Mouse (Mus musculus) lung, embryonic 15.5 days (tissue): ENCODE measurements around the gene Rgr. TPM values are rescaled to one million over a fixed set of nuclear protein-coding genes. Genes with fewer than 3 reads are reported as not detected.
A peak's percentile ranks its signal among the peaks of the same experiment; 100 is the strongest.

ENCODE experiments used
- ATAC-seq: fragments of 200-750 bp; cut with Nextera tagmentation; 2 replicates; pipeline ENCODE4 v1.8.0; 2017; ENCODE audit warnings: moderate number of reproducible peaks, borderline replicate concordance; ENCODE audit not compliant: low FRiP score, low TSS enrichment; ENCODE audit errors: extremely low read depth
- H3K27ac ChIP-seq: fragments of 300-500 bp; sonication (generic); 2 replicates; pipeline ENCODE4 v1.5.1; 2015; ENCODE audit warnings: moderate library complexity, mild to moderate bottlenecking, inconsistent platforms
- H3K27me3 ChIP-seq: fragments of 300-500 bp; sonication (generic); 2 replicates; pipeline ENCODE4 v1.6.1; 2015; ENCODE audit warnings: inconsistent platforms
- H3K36me3 ChIP-seq: fragments of 300-500 bp; sonication (generic); 2 replicates; pipeline ENCODE4 v1.6.1; 2015; ENCODE audit warnings: inconsistent platforms
- H3K4me1 ChIP-seq: fragments of 300-500 bp; sonication (generic); 2 replicates; pipeline ENCODE4 v1.6.1; 2015; ENCODE audit warnings: inconsistent platforms
- H3K4me2 ChIP-seq: fragments of 300-500 bp; sonication (generic); 2 replicates; pipeline ENCODE4 v1.6.1; 2015; ENCODE audit warnings: inconsistent platforms, mild to moderate bottlenecking, moderate library complexity
- H3K4me3 ChIP-seq: fragments of 300-500 bp; sonication (generic); 2 replicates; pipeline ENCODE4 v1.5.1; 2015; ENCODE audit warnings: mild to moderate bottlenecking, inconsistent platforms
- H3K9ac ChIP-seq: fragments of 300-500 bp; sonication (generic); 2 replicates; pipeline ENCODE4 v1.6.1; 2015; ENCODE audit warnings: inconsistent platforms
- H3K9me3 ChIP-seq: fragments of 300-500 bp; sonication (generic); 2 replicates; pipeline ENCODE4 v1.6.1; 2016; ENCODE audit warnings: inconsistent platforms
- WGBS: fragments of 180-500 bp; shearing (Covaris S2); methylation state at CpG from one replicate; pipeline ENCODE4 v1.1.7; 2015; 5-methylcytosine and 5-hydroxymethylcytosine counted together
- polyA plus RNA-seq: library from polyadenylated mRNA; unstranded; fragments of >200 nt; fragmentation: Nextera tagmentation; extraction: Ambion mirVana; gene quantifications from 2 replicates; pipeline ENCODE4 v1.2.1, GENCODE M21; 2015

Rgr gene
- not detected in 2 replicates for polyA plus RNA-seq

DNA sequence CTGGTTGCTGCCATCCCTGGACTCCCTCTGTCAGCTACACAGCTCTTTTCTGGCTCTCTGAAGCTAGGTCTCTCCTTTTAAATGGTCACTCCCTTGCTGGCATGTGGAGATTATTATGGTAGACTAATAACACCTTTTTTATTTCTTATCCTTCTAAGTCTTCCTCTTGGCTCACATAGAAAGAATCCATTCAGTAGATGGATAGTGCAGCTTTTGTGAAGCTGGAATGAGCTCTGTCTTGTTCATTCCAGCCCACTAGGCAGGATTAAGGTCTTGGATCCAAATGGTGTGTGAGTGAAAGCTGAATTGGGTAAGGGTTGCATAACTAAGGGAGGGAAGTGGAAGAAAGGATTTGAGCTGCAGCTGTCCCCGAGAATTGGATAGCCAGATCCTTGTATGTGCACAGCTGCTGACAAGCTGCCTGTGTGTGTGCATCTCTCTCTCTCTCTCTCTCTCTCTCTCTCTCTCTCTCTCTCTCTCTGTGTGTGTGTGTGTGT, at the start of gene Rgr:
Gene Rgr, minus strand, starts transcription at position 51 of the 497 bp plus-strand sequence.
- H3K4me2 ChIP-seq: no peak within 1 kb of the TSS
- no peak for ATAC-seq
- H3K27ac ChIP-seq: no peak within 1 kb of the TSS
- H3K4me3 ChIP-seq: no peak within 1 kb of the TSS
- WGBS: 70% methylated on average over 1 of the region's 1 CpGs
- H3K36me3 ChIP-seq: no peaks in the 10 kb centered on the region
- no peak within 1 kb of the TSS for H3K9ac ChIP-seq
- no peaks in the 10 kb centered on the region for H3K9me3 ChIP-seq
- no peaks in the 10 kb centered on the region for H3K4me1 ChIP-seq
- no peaks in the 10 kb centered on the region for H3K27me3 ChIP-seq

DNA sequence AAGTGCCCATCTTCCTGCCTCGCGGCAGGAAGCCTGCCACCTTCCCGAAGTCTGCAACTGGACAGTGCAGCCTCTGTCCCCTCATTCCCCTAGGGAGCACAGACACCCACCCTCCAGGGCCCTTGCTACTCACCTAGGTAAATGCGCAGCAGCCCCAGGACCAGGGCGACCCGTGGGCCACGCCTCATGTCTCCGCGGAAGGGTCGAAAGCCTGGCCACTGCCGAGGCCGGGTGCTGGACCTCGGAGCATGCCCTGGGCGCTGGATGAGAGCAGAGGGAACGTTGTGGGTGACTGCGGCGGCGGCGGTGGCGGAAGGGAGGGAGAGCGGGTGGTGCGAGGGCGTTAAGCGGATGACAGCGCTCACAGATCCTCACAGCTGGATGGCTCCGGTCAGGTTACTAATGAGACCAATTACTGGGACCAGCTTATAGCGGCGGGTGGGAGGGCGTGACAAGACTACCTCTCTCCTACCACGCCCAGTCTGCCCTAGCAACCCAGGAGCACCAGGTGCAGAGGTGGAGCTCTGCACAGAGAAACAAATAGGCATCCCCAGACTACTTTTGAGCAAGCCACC, 49.3 kb upstream of the Rgr start, which contains the start of gene Cdhr1:
Gene Cdhr1, minus strand, starts transcription at position 392 of the 575 bp plus-strand sequence.
- Histone ChIP-seq H3K4me2 (peak within 1 kb of the TSS; percentile 41), H3K27ac (no peak within 1 kb of the TSS), H3K4me3 (0 out of 2 replicates have a peak within 1 kb of the TSS, but pooled peaks have one; percentile 16), H3K9ac (no peak within 1 kb of the TSS), H3K36me3 (no peaks in the 10 kb centered on the region), H3K9me3 (no peaks in the 10 kb centered on the region), H3K4me1 (peaks cover 6% of the 10 kb centered on the region; the same call in 1 of the 2 replicates), H3K27me3 (peaks cover 29% of the 10 kb centered on the region)
- 1% methylated on average over 30 of the region's 30 CpGs for WGBS
- ATAC-seq: no peak

GRCm38 (mm10) chr14:37095556-37095955, 46.8 kb upstream of the Rgr start:
- Histone ChIP-seq H3K9me3 (no peaks in the 10 kb centered on the region), H3K27ac (no peak overlapping the region), H3K27me3 (peaks cover 29% of the 10 kb centered on the region), H3K4me3 (no peak overlapping the region), H3K36me3 (no peaks in the 10 kb centered on the region), H3K4me1 (peaks cover 6% of the 10 kb centered on the region; the same call in 1 of the 2 replicates), H3K9ac (no peak overlapping the region), H3K4me2 (no peak overlapping the region)
- no peak for ATAC-seq
- WGBS: 74% methylated on average over 4 of the region's 4 CpGs

DNA sequence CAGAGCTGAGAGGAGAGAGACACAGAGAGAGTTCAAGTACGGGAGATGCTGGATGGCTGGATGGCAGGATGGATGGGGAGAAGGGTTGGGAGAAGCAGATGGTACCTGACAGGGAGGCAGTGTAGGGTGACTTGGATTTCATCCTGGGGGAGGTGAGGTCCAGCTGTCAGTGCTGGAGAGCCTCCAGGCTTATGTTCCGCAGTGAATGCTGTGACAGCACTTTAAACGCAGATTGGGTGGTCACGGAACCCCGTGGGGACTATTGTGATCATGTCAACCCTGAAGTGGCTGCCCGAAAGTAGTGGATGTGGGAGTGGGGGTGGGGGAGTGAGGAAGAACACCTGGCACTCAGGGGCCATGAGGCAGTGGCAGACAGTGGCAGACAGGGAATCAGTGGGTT, 45.7 kb upstream of the Rgr start:
- H3K27ac ChIP-seq: no peak overlapping the region
- no peaks in the 10 kb centered on the region for H3K36me3 ChIP-seq
- H3K27me3 ChIP-seq: peaks cover 26% of the 10 kb centered on the region
- no peak overlapping the region for H3K4me3 ChIP-seq
- no peak overlapping the region for H3K4me2 ChIP-seq
- 58% methylated on average over 6 of the region's 6 CpGs for WGBS
- no peak overlapping the region for H3K9ac ChIP-seq
- ATAC-seq: no peak
- H3K9me3 ChIP-seq: no peaks in the 10 kb centered on the region
- peaks cover 6% of the 10 kb centered on the region; the same call in 1 of the 2 replicates for H3K4me1 ChIP-seq

DNA sequence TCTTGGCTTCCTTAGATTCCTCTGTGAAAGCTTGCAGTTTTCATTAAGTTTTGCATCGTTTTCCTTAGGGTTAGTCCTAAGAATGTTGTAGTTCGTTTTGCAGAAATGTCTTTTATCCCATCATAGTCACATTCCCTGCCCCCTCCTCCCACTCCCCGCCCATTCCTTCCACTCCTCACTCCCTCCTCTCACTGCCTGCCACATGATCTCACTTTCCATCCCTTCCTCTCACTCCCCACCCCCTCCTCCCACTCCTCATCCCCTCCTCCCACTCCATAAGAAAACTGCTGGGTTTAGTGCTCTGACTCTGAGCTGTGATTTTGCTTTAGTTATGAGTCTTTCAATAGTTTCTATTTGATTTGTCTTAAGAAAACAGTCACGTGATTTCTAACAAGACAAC, 35.0 kb upstream of the Rgr start:
- Histone ChIP-seq H3K4me2 (no peak overlapping the region), H3K27ac (no peak overlapping the region), H3K27me3 (no peaks in the 10 kb centered on the region), H3K9me3 (no peaks in the 10 kb centered on the region), H3K4me1 (no peaks in the 10 kb centered on the region), H3K9ac (no peak overlapping the region), H3K36me3 (no peaks in the 10 kb centered on the region), H3K4me3 (no peak overlapping the region)
- 24% methylated on average over 4 of the region's 4 CpGs for WGBS
- no peak for ATAC-seq

DNA sequence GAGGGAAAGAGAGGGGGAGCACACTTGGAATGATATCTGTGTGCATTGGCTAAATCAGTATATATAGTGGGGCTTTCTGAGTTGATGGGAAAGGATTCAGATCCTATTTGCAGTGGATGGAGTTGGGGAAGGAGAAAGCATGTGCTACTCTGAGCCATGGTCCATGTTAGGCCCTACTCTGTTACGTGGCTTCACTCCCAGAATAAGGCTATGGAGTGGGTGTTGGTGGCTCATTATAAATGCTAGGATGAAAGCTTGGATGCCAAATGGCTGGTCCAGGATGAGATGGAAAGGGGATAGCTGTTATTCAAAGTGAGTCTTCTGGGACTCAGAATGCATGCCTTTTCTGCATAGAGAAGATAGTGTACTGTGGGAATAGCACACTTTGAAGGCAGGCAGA, 32.0 kb upstream of the Rgr start:
- Histone ChIP-seq H3K36me3 (no peaks in the 10 kb centered on the region), H3K4me3 (no peak overlapping the region), H3K9me3 (no peaks in the 10 kb centered on the region), H3K27ac (no peak overlapping the region), H3K27me3 (no peaks in the 10 kb centered on the region), H3K4me2 (no peak overlapping the region), H3K9ac (no peak overlapping the region), H3K4me1 (no peaks in the 10 kb centered on the region)
- ATAC-seq: no peak
- WGBS: 60% methylated on average over 1 of the region's 1 CpGs

DNA sequence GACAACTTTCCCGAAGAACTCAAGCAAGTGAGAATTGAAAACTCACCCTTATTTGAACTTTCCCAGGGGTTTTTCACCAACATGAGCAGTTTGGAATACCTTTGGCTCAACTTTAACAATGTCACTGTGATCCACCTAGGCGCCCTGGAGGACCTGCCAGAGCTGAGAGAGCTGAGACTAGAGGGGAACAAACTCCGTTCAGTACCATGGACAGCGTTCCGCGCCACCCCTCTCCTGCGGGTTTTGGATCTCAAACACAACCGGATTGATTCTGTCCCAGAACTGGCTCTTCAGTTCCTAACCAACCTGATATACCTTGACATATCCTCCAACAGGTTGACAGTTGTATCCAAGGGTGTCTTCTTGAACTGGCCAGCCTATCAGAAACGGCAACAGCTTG, 19.8 kb upstream of the Rgr start:
- Histone ChIP-seq H3K4me1 (no peaks in the 10 kb centered on the region), H3K27ac (no peak overlapping the region), H3K27me3 (no peaks in the 10 kb centered on the region), H3K9me3 (no peaks in the 10 kb centered on the region), H3K9ac (no peak overlapping the region), H3K36me3 (no peaks in the 10 kb centered on the region), H3K4me2 (no peak overlapping the region), H3K4me3 (no peak overlapping the region)
- no peak for ATAC-seq
- whole genome bisulfite sequencing: 18% methylated on average over 9 of the region's 9 CpGs

DNA sequence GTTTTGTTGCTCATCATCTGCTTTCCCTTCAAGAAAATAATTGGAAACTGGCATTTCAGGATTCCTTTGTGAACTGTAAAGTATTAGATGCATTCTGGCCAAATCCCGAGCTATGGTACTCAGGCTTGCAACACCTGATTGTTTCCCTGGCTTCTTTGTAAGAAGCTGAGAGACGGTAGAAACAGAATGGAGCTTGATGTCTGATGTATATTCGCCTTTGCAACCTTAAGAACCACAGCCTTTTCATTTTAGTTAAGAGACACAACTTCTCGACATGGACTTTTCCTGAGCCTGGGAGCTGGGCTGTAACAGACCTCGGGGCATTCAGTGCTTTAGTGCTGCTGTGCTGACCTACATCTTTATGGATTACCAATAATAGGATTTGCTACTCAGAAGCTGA, 18.9 kb upstream of the Rgr start, which contains the start of gene Lrit2:
Gene Lrit2, plus strand, starts transcription at position 301 of the 400 bp plus-strand sequence.
- H3K9ac ChIP-seq: no peak within 1 kb of the TSS
- H3K4me1 ChIP-seq: no peaks in the 10 kb centered on the region
- no peaks in the 10 kb centered on the region for H3K27me3 ChIP-seq
- ATAC-seq: no peak
- H3K4me2 ChIP-seq: no peak within 1 kb of the TSS
- 70% methylated on average over 5 of the region's 5 CpGs for WGBS
- H3K36me3 ChIP-seq: no peaks in the 10 kb centered on the region
- H3K27ac ChIP-seq: no peak within 1 kb of the TSS
- H3K4me3 ChIP-seq: no peak within 1 kb of the TSS
- H3K9me3 ChIP-seq: no peaks in the 10 kb centered on the region

DNA sequence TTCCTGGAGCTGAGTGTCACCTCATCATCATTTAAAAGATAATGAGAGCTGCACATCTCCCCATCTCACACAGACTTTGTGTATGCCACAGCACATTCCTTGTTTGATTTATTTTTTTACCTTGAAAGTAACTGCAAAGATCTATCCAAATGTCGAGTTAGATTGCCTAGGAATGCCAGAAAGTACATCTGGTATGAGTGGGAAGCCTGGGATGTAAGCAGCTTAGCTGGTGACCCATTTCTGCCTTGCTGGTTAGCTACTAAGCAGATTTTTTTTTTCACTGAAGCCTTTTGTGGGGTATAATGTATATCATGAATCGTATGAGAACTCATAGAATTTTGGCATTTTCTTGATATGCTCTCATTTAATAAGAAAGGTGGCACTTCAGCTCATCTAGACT, 17.9 kb upstream of the Rgr start:
- H3K36me3 ChIP-seq: no peaks in the 10 kb centered on the region
- WGBS: 51% methylated on average over 2 of the region's 2 CpGs

GRCm38 (mm10) chr14:37064849-37065248, 16.1 kb upstream of the Rgr start:
- Histone ChIP-seq H3K4me1 (no peaks in the 10 kb centered on the region), H3K4me3 (no peak overlapping the region), H3K9ac (no peak overlapping the region), H3K36me3 (no peaks in the 10 kb centered on the region), H3K9me3 (no peaks in the 10 kb centered on the region), H3K27me3 (no peaks in the 10 kb centered on the region), H3K4me2 (no peak overlapping the region), H3K27ac (no peak overlapping the region)
- WGBS: 49% methylated on average over 2 of the region's 2 CpGs
- no peak for ATAC-seq

More for the DNA sequence above, 17.9 kb upstream of the Rgr start:
- Histone ChIP-seq H3K27me3 (no peaks in the 10 kb centered on the region), H3K4me2 (no peak overlapping the region), H3K27ac (no peak overlapping the region), H3K9ac (no peak overlapping the region), H3K4me1 (no peaks in the 10 kb centered on the region), H3K9me3 (no peaks in the 10 kb centered on the region), H3K4me3 (no peak overlapping the region)
- no peak for ATAC-seq

DNA sequence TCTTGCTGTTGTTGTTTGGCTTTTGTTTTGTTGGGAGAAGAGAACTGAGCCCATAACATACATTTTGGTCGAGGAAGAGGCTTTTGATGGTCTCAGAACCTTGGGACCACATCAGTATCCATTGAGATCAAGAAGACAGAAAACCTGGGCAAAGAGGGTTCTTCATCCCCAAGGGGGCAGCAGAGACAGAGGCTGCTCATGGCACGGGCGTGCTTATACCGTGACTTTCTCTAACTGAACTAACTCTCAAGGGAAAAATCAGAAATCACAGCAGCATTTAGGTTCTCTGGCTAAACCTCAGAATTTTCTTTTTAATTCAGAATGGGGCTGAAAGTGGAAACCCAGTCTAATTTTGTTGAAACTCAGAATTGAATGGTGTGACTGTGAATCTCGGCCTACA, 14.3 kb downstream of the Rgr start:
- WGBS: 44% methylated on average over 5 of the region's 5 CpGs
- Histone ChIP-seq H3K9me3 (no peaks in the 10 kb centered on the region), H3K4me2 (no peak overlapping the region), H3K27ac (no peak overlapping the region), H3K4me1 (0 out of 2 replicates have a peak, but pooled peaks cover 6% of the 10 kb centered on the region), H3K9ac (no peak overlapping the region), H3K4me3 (no peak overlapping the region), H3K27me3 (no peaks in the 10 kb centered on the region), H3K36me3 (no peaks in the 10 kb centered on the region)
- no peak for ATAC-seq

DNA sequence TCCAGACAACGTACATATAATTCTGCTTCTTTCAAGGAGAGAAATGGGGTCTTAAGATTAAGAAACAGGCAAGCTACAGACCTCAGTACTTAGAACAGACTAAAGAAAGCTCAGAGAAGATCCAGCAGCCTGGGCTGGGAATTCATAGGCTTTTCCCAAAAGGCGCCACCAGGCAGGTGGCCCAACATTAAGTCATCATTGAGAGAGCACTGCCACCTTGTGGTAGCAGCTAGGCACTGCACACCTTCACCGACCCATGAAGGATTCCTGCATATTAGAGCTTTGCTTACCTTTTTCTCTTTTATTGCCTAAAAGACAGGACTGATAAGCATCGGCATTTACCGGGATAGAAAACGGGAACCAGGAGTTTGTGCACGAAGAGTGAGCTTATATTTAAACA, 15.5 kb downstream of the Rgr start:
- H3K27me3 ChIP-seq: no peaks in the 10 kb centered on the region
- no peak overlapping the region for H3K4me2 ChIP-seq
- 0 out of 2 replicates have a peak, but pooled peaks cover 6% of the 10 kb centered on the region for H3K4me1 ChIP-seq
- H3K36me3 ChIP-seq: no peaks in the 10 kb centered on the region
- no peak overlapping the region for H3K4me3 ChIP-seq
- WGBS: 12% methylated on average over 7 of the region's 7 CpGs
- no peaks in the 10 kb centered on the region for H3K9me3 ChIP-seq
- no peak overlapping the region for H3K27ac ChIP-seq
- no peak for ATAC-seq
- no peak overlapping the region for H3K9ac ChIP-seq
